Mouse (Mus musculus): ENCODE results near the gene Slc17a3. TPM values are rescaled to one million over a fixed set of nuclear protein-coding genes. Genes with fewer than 3 reads are reported as not detected.
A peak's percentile ranks its signal among the peaks of the same experiment; 100 is the strongest.

Slc17a3 gene
- polyA plus RNA-seq, 2 experiments: 0.29 to 0.39 TPM

GRCm38 (mm10) chr13:23887026-23887725 lies 47.9 kb downstream of the Slc17a3 start:
- no peak overlapping the region for H3K4me2 ChIP-seq (replicated peaks; ENCODE audit: low read depth, low read length, severe bottlenecking)
- no peak for DNase-seq (ENCODE audit: low spot score)
- no peak overlapping the region for H3K4me3 ChIP-seq (replicated peaks; ENCODE audit: low read length)
- no peak for TF ChIP-seq POLR2A (IDR thresholded peaks at IDR 0.05; ENCODE audit: borderline replicate concordance, extremely low read depth, insufficient read depth, insufficient read length)
- H3K9ac ChIP-seq (ENCODE audit: low read depth, low read length, severe bottlenecking): no peak overlapping the region
- peaks cover 3% of the 10 kb centered on the region; the same call in 1 of the 2 replicates for H3K4me1 ChIP-seq (ENCODE audit: control insufficient read depth, insufficient read depth, low read length)
- no peaks in the 10 kb centered on the region for H3K9me3 ChIP-seq (ENCODE audit: control insufficient read depth, low read length)
- H3K36me3 ChIP-seq (ENCODE audit: control insufficient read depth, insufficient read depth, low read length): no peaks in the 10 kb centered on the region
- H3K27ac ChIP-seq (replicated peaks; ENCODE audit: low read depth, low read length): no peak overlapping the region
- H3K27me3 ChIP-seq (ENCODE audit: control insufficient read depth, insufficient read depth, low read length): no peaks in the 10 kb centered on the region
- ATAC-seq (ENCODE audit: low FRiP score, low read depth): no peak
- WGBS: 80% methylated on average over 3 of the region's 3 CpGs

- Histone ChIP-seq H3K36me3 (ENCODE audit: control insufficient read depth, insufficient read depth, low read length) (no peaks in the 10 kb centered on the region), H3K4me2 (replicated peaks; ENCODE audit: low read depth, low read length, severe bottlenecking) (no peak overlapping the region), H3K9ac (ENCODE audit: low read depth, low read length, severe bottlenecking) (no peak overlapping the region), H3K4me1 (ENCODE audit: control insufficient read depth, insufficient read depth, low read length) (peaks cover 3% of the 10 kb centered on the region; the same call in 1 of the 2 replicates), H3K9me3 (ENCODE audit: control insufficient read depth, low read length) (no peaks in the 10 kb centered on the region), H3K27me3 (ENCODE audit: control insufficient read depth, insufficient read depth, low read length) (no peaks in the 10 kb centered on the region), H3K4me3 (replicated peaks; ENCODE audit: low read length) (no peak overlapping the region), H3K27ac (replicated peaks; ENCODE audit: low read depth, low read length) (no peak overlapping the region)
- 42% methylated on average over 6 of the region's 6 CpGs for WGBS
- TF ChIP-seq POLR2A (IDR thresholded peaks at IDR 0.05; ENCODE audit: borderline replicate concordance, extremely low read depth, insufficient read depth, insufficient read length): no peak
- ATAC-seq (ENCODE audit: low FRiP score, low read depth): 0 out of 2 replicates have a peak, but pooled peaks have one; percentile 23
- DNase-seq (ENCODE audit: low spot score): no peak
These were observed 49.9 kb downstream of the Slc17a3 start for GRCm38 (mm10) chr13:23889011-23889605.

GRCm38 (mm10) chr13:23892592-23893268 lies 53.5 kb downstream of the Slc17a3 start:
- Histone ChIP-seq H3K4me1 (ENCODE audit: control insufficient read depth, insufficient read depth, low read length) (0 out of 2 replicates have a peak, but pooled peaks cover 3% of the 10 kb centered on the region), H3K4me3 (replicated peaks; ENCODE audit: low read length) (no peak overlapping the region), H3K4me2 (replicated peaks; ENCODE audit: low read depth, low read length, severe bottlenecking) (no peak overlapping the region), H3K9ac (ENCODE audit: low read depth, low read length, severe bottlenecking) (no peak overlapping the region), H3K36me3 (ENCODE audit: control insufficient read depth, insufficient read depth, low read length) (no peaks in the 10 kb centered on the region), H3K27ac (replicated peaks; ENCODE audit: low read depth, low read length) (no peak overlapping the region), H3K9me3 (ENCODE audit: control insufficient read depth, low read length) (no peaks in the 10 kb centered on the region), H3K27me3 (ENCODE audit: control insufficient read depth, insufficient read depth, low read length) (no peaks in the 10 kb centered on the region)
- ATAC-seq (ENCODE audit: low FRiP score, low read depth) (no peak), DNase-seq (ENCODE audit: low spot score) (no peak)
- 48% methylated on average over 9 of the region's 9 CpGs for WGBS
- TF ChIP-seq POLR2A (IDR thresholded peaks at IDR 0.05; ENCODE audit: borderline replicate concordance, extremely low read depth, insufficient read depth, insufficient read length): no peak

GRCm38 (mm10) chr13:23893269-23893593 lies 54.0 kb downstream of the Slc17a3 start:
- no peak for DNase-seq (ENCODE audit: low spot score)
- Histone ChIP-seq H3K27me3 (ENCODE audit: control insufficient read depth, insufficient read depth, low read length) (no peaks in the 10 kb centered on the region), H3K27ac (replicated peaks; ENCODE audit: low read depth, low read length) (no peak overlapping the region), H3K4me3 (replicated peaks; ENCODE audit: low read length) (no peak overlapping the region), H3K36me3 (ENCODE audit: control insufficient read depth, insufficient read depth, low read length) (no peaks in the 10 kb centered on the region), H3K4me2 (replicated peaks; ENCODE audit: low read depth, low read length, severe bottlenecking) (no peak overlapping the region), H3K4me1 (ENCODE audit: control insufficient read depth, insufficient read depth, low read length) (0 out of 2 replicates have a peak, but pooled peaks cover 3% of the 10 kb centered on the region), H3K9me3 (ENCODE audit: control insufficient read depth, low read length) (no peaks in the 10 kb centered on the region), H3K9ac (ENCODE audit: low read depth, low read length, severe bottlenecking) (no peak overlapping the region)
- WGBS: 73% methylated on average over 4 of the region's 4 CpGs
- ATAC-seq (ENCODE audit: low FRiP score, low read depth): no peak
- no peak for TF ChIP-seq POLR2A (IDR thresholded peaks at IDR 0.05; ENCODE audit: borderline replicate concordance, extremely low read depth, insufficient read depth, insufficient read length)

- Histone ChIP-seq H3K9ac (ENCODE audit: low read depth, low read length, severe bottlenecking) (no peak overlapping the region), H3K27me3 (ENCODE audit: control insufficient read depth, insufficient read depth, low read length) (no peaks in the 10 kb centered on the region), H3K4me3 (replicated peaks; ENCODE audit: low read length) (no peak overlapping the region), H3K4me2 (replicated peaks; ENCODE audit: low read depth, low read length, severe bottlenecking) (no peak overlapping the region), H3K4me1 (ENCODE audit: control insufficient read depth, insufficient read depth, low read length) (no peaks in the 10 kb centered on the region), H3K27ac (replicated peaks; ENCODE audit: low read depth, low read length) (no peak overlapping the region), H3K36me3 (ENCODE audit: control insufficient read depth, insufficient read depth, low read length) (no peaks in the 10 kb centered on the region), H3K9me3 (ENCODE audit: control insufficient read depth, low read length) (no peaks in the 10 kb centered on the region)
- no peak for ATAC-seq (ENCODE audit: low FRiP score, low read depth)
- DNase-seq (ENCODE audit: low spot score): no peak
- no peak for TF ChIP-seq POLR2A (IDR thresholded peaks at IDR 0.05; ENCODE audit: borderline replicate concordance, extremely low read depth, insufficient read depth, insufficient read length)
- 61% methylated on average over 6 of the region's 6 CpGs for WGBS
These were observed 59.0 kb downstream of the Slc17a3 start for GRCm38 (mm10) chr13:23898242-23898641.

Data from limb, embryonic 14.5 days (tissue).